Mouse (Mus musculus) lung, postnatal 0 days (tissue): Measurements from ENCODE around the gene Prss46. TPM values are rescaled to one million over a fixed set of nuclear protein-coding genes. Genes with fewer than 3 reads are reported as not detected.

ENCODE experiments used
- ATAC-seq: fragments of 200-750 bp; cut with Nextera tagmentation; 2 replicates; pipeline ENCODE4 v1.8.0; 2017; ENCODE audit warnings: moderate library complexity
- DNase-seq: peaks from one replicate; pipeline ENCODE4 v3.0.0-alpha.2; 2016; ENCODE audit warnings: low spot score
- H3K27ac ChIP-seq: fragments of 300-500 bp; sonication (generic); 2 replicates; pipeline ENCODE4 v1.5.1; 2014; ENCODE audit warnings: antibody characterized with exemption, mild to moderate bottlenecking, low read length, mixed read lengths
- H3K27me3 ChIP-seq: fragments of 300-500 bp; sonication (generic); replicated peaks from 2 replicates; pipeline ENCODE4 v1.6.1; 2014; ENCODE audit warnings: low read length, mixed read lengths; ENCODE audit not compliant: insufficient read depth
- H3K36me3 ChIP-seq: fragments of 300-500 bp; sonication (generic); 2 replicates; pipeline ENCODE4 v1.6.1; 2014; ENCODE audit warnings: low read length, mixed read lengths; ENCODE audit not compliant: insufficient read depth
- H3K4me1 ChIP-seq: fragments of 300-500 bp; sonication (generic); 2 replicates; pipeline ENCODE4 v1.6.1; 2014; ENCODE audit warnings: antibody characterized with exemption, low read depth, low read length, mixed read lengths; ENCODE audit not compliant: insufficient read depth
- H3K4me2 ChIP-seq: fragments of 300-500 bp; sonication (generic); replicated peaks from 2 replicates; pipeline ENCODE4 v1.6.1; 2014; ENCODE audit warnings: low read depth, mild to moderate bottlenecking, low read length, moderate library complexity, mixed read lengths
- H3K4me3 ChIP-seq: fragments of 300-500 bp; sonication (generic); 2 replicates; pipeline ENCODE4 v1.5.1; 2014; ENCODE audit warnings: low read depth, low read length
- H3K9ac ChIP-seq: fragments of 300-500 bp; sonication (generic); replicated peaks from 2 replicates; pipeline ENCODE4 v1.6.1; 2014; ENCODE audit warnings: low read depth, mild to moderate bottlenecking
- H3K9me3 ChIP-seq: fragments of 300-500 bp; sonication (generic); 2 replicates; pipeline ENCODE4 v1.6.1; 2016; ENCODE audit warnings: low read length, mixed read lengths
- CTCF ChIP-seq: IDR thresholded peaks from 2 replicates; pipeline ENCODE4 v1.5.1; 2016; ENCODE audit warnings: antibody characterized with exemption, mild to moderate bottlenecking
- EP300 ChIP-seq: IDR thresholded peaks from 2 replicates; pipeline ENCODE4 v1.6.1; 2016; ENCODE audit warnings: antibody characterized with exemption, mild to moderate bottlenecking, control low read depth
- WGBS: fragments of 180-500 bp; shearing (Covaris S2); extraction: QIAGEN DNeasy Blood & Tissue Kit; methylation state at CpG from one replicate; pipeline ENCODE4 v1.1.7; 2014; 5-methylcytosine and 5-hydroxymethylcytosine counted together
- polyA plus RNA-seq: library from polyadenylated mRNA; unstranded; fragments of >200 nt; fragmentation: Nextera tagmentation; extraction: Ambion mirVana; gene quantifications from 2 replicates; pipeline ENCODE4 v1.2.1, GENCODE M21; 2015

Prss46 gene
- polyA plus RNA-seq, 1 experiment from 2014 or later, result not detected

DNA sequence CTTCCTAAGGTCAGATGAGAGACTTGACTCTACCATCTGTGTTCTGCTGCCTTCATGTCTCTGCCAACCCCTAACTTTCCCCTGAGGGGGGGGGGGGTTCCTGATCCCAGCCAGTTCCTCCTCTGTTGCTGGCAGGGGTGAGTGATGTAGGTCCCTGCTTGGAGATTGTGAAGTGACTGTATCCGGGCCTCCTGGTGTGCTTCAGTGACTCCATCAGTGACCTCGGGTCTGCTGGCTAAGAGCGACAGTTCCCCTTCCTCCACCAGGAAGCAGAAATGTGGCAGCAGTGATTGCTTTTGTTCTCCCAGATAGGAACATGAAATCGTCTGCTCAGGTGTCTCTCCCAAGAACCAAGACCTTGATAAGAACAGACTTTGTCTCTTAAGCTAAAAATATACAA lies 12.6 kb downstream of the Prss46 start:
- no peaks in the 10 kb centered on the region for H3K36me3 ChIP-seq
- no peaks in the 10 kb centered on the region for H3K4me1 ChIP-seq
- H3K9me3 ChIP-seq, result no peaks in the 10 kb centered on the region
- H3K9ac ChIP-seq, result no peak overlapping the region
- ATAC-seq (no peak), DNase-seq (no peak)
- no peaks in the 10 kb centered on the region; the same call in 1 of the 2 replicates for H3K27me3 ChIP-seq
- TF ChIP-seq EP300, result no peak
- TF ChIP-seq CTCF, result no peak
- no peak overlapping the region for H3K4me3 ChIP-seq
- WGBS, result 23% methylated on average over 4 of the region's 4 CpGs
- no peak overlapping the region for H3K4me2 ChIP-seq
- H3K27ac ChIP-seq, result no peak overlapping the region

DNA sequence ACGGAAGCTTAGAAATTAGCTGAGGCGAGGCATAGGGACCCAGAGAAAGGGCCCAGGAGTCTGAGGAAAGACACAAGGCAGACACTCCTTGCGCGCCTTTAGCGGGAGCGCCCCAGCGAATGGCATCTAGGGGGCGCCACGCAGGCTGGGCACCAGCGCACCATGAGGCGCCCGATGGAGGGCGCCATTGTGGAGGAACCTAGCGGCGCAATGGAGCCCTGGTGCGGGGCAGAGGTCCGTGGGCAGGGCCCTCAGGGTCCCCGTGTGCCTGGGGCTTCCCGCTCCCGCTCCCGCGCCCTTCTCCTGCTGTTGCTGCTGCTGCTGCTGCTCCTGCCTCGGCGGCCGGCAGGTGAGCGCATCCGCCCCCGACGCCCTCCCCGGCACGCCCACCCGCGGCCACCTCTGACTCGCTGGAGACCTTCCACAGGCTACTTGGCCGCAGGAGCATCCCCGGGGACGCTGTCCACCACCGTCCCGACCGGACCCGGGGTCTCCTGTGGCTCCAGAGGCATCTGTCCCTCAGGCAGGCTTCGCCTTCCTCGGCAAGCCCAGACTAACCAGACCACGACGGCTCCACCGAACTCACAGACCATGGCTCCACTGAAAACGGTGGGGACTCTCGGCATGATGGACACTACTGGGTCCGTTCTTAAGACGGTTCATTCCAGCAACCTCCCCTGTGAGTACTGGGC lies 13.6 kb downstream of the Prss46 start, which contains the start of gene Prss50:
Gene Prss50 (plus strand): TSS at position 187 of the 692 bp plus-strand sequence.
- Histone ChIP-seq H3K27me3 (no peaks in the 10 kb centered on the region; the same call in 1 of the 2 replicates), H3K4me2 (peak within 1 kb of the TSS; percentile 19; the same call in 1 of the 2 replicates), H3K9me3 (no peaks in the 10 kb centered on the region), H3K36me3 (no peaks in the 10 kb centered on the region), H3K27ac (no peak within 1 kb of the TSS), H3K4me1 (no peaks in the 10 kb centered on the region), H3K4me3 (peak within 1 kb of the TSS; percentile 10; the same call in 1 of the 2 replicates), H3K9ac (no peak within 1 kb of the TSS)
- TF ChIP-seq EP300 (no peak), CTCF (peak; percentile 70)
- no peak for DNase-seq
- no peak; the same call in 1 of the 2 replicates for ATAC-seq
- WGBS, result 14% methylated on average over 45 of the region's 50 CpGs

DNA sequence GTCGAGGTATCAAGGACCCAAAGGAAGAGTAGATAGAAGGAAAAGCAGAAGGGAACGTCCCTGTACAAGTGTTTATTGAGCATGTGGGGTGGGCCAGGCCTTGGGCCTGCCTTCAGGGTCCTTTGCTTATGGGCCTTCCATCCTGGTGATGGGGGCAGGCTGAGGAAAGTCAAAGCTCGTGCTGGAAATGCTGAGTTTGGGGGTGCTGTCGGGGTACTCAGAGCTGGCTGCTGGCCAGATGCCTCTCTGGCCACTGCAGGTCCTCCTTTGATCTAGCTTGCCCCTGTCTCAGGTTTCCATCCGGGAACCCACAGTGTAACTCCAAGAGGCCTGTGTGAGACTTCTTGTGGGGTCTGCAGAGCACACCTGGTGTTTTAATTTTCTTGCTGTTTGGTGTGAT lies 14.2 kb downstream of the Prss46 start:
- no peaks in the 10 kb centered on the region; the same call in 1 of the 2 replicates for H3K27me3 ChIP-seq
- no peak overlapping the region for H3K4me2 ChIP-seq
- DNase-seq (no peak), ATAC-seq (no peak)
- WGBS, result 37% methylated on average over 5 of the region's 5 CpGs
- no peak overlapping the region for H3K4me3 ChIP-seq
- H3K9me3 ChIP-seq, result no peaks in the 10 kb centered on the region
- H3K9ac ChIP-seq, result no peak overlapping the region
- no peaks in the 10 kb centered on the region for H3K4me1 ChIP-seq
- TF ChIP-seq EP300, result no peak
- TF ChIP-seq CTCF, result no peak
- no peak overlapping the region for H3K27ac ChIP-seq
- no peaks in the 10 kb centered on the region for H3K36me3 ChIP-seq

DNA sequence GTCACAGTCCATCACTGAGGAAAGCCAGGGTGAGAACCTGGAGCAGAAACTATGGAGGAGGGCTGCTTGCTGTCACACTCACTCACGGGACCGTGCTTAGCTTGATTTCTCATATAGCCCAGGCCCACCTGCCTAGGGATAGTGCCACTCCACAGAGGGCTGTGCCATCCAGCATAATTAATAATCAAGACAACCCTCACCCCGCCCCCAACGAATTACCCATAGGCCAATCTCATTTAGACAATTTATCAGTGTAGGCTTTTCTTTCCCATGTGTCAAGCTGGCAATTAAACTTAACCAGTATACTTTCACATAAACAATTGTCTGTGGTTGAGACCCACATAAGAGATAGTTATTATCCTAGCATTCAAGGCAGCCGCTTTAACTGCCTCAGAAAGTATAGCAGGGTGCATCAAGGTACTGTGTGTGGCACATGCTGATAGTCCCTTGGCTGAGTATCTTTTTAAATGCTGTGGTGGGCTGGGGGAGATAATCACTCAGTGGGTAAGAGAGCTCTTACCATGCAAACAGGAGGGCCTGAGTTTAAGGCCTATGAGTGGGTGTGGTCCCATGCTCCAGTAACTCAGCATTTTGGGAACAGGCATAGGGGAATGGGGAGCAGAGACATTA lies 14.8 kb downstream of the Prss46 start:
- DNase-seq (no peak), ATAC-seq (no peak)
- Histone ChIP-seq H3K27me3 (no peaks in the 10 kb centered on the region; the same call in 1 of the 2 replicates), H3K4me2 (no peak overlapping the region), H3K9ac (no peak overlapping the region), H3K9me3 (no peaks in the 10 kb centered on the region), H3K4me1 (no peaks in the 10 kb centered on the region), H3K27ac (no peak overlapping the region), H3K4me3 (no peak overlapping the region), H3K36me3 (no peaks in the 10 kb centered on the region)
- TF ChIP-seq EP300, result no peak
- TF ChIP-seq CTCF, result no peak
- 84% methylated on average over 5 of the region's 5 CpGs for WGBS

DNA sequence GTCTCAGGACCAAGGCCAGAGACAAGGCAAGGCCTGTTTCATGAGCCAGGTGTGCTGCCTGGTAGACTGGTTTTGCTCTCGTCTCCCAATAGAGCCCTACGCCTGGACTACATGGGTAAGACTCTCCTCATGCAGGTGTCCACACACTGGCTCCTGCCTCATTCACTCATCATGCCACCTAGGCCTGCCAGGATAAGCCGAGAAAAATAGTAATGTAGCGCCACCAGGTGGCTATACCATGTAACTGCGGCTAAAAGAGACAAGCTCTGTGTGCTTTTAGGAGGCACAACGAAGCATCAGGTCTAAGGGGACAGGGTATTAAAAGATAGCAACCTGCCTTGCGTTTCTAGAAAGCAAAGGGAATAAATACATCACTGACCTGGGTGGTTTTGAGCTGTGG lies 26.7 kb downstream of the Prss46 start:
- 19% methylated on average over 7 of the region's 7 CpGs for WGBS
- H3K9ac ChIP-seq, result no peak overlapping the region
- ATAC-seq (peak; percentile 39), DNase-seq (peak; percentile 66)
- H3K9me3 ChIP-seq, result no peaks in the 10 kb centered on the region
- no peak overlapping the region for H3K4me3 ChIP-seq
- no peak overlapping the region for H3K4me2 ChIP-seq
- peak; percentile 89 for TF ChIP-seq CTCF
- TF ChIP-seq EP300, result no peak
- H3K4me1 ChIP-seq, result no peaks in the 10 kb centered on the region
- no peaks in the 10 kb centered on the region for H3K36me3 ChIP-seq
- no peaks in the 10 kb centered on the region for H3K27me3 ChIP-seq
- no peak overlapping the region for H3K27ac ChIP-seq

DNA sequence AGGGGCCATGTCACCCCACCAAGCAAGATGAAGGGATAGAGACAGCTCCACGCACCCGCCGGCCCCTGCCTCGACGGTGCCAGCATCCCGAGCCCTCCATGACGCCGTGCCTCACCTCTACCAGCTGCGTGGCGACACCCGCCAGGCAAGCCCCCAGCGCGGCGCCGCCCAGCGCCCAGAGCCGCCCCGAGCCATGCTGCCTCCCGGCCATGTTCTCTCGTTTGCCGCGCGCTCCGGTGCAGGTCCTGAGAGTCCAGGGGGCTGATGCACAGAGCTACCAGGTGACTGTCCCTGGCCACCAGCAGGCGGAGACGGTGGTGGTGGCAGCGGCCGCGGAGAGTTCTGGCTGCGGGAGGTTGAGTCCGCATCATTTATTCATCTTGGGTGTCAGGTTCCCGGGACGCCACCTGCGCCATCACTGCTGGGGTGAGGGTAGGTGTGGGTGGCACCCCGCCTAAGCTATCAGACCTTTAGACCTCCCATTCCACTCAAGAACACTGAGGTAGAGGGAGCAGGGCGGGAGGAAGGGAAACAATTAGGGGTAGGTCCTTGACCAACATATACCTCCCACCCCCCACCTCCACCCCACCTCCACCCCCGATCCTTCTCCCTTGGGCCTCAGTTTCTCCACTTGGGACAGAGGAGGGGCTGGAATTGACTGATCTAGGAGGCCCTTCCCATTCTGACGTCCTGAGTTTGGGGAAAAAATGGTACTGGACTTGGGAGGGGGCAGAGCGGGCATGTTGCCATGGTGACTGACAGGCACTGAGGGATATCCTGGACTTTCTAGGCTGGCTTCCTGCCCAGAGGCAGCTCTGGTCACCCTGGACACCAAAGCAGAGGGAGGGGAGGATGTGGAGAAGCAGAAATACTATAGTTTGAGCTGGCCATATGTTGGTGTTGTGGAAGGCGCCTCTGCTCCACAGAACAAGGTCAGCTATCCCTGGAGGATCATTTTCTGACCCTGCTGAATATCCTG lies 29.7 kb downstream of the Prss46 start:
- no peak overlapping the region for H3K27ac ChIP-seq
- H3K9ac ChIP-seq, result no peak overlapping the region
- WGBS, result 9% methylated on average over 40 of the region's 40 CpGs
- no peaks in the 10 kb centered on the region for H3K27me3 ChIP-seq
- H3K4me3 ChIP-seq, result no peak overlapping the region
- no peaks in the 10 kb centered on the region for H3K9me3 ChIP-seq
- peak overlapping the region; percentile 27; the same call in 1 of the 2 replicates for H3K4me2 ChIP-seq
- H3K4me1 ChIP-seq, result peaks cover 7% of the 10 kb centered on the region; the same call in 1 of the 2 replicates
- peak; percentile 64 for DNase-seq
- peak; percentile 52 for ATAC-seq
- TF ChIP-seq CTCF, result peak; percentile 33
- no peak for TF ChIP-seq EP300
- no peaks in the 10 kb centered on the region for H3K36me3 ChIP-seq
